Mouse (Mus musculus): ENCODE data around the gene Gpr21. TPM values are rescaled to one million over a fixed set of nuclear protein-coding genes. Genes with fewer than 3 reads are reported as not detected.
A peak's percentile ranks its signal among the peaks of the same experiment; 100 is the strongest.

The Gpr21 gene
- polyA plus RNA-seq, 1 experiment from 2014 or later, result 16.6 TPM

DNA sequence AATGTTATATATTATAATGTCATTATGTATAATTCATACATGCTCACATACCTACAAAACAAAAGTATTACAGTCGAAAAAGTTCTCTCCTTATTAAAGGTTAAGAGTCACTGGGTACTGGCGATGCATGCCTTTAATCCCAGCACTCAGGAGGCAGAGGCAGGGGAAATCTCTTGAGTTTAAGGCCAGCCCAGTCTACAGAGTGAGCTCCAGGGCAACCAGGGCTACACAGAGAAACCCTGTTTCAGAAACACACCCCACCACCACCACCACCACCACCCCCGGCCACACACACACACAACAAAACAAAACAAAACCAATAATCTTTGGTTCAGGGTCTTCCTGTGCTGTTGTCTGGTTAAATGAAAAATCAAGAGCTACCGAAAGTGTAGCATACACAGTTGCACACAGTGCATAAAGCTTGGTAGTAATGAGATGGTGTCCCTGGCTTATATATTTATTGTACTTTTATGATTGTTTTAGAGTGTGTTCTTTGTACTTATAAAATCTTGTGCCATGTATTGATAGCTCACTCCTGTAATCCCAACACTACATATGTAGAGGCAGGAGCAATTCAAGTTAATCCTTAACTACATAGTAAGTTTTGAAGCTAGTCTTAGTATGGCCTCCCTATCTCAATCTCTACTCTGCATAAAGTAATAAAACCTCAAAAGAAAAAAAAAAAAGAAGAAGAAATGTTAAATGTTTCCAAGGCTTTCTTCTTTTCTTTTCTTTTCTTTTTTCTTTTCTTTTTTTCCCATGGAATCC lies 4.8 kb upstream of the Gpr21 start:
- H3K4me3 ChIP-seq (ENCODE audit: low read depth, low read length), result no peak overlapping the region
- 94% methylated on average over 4 of the region's 4 CpGs for WGBS
- peaks cover 5% of the 10 kb centered on the region; the same call in 1 of the 2 replicates for H3K4me1 ChIP-seq (ENCODE audit: control insufficient read depth, insufficient read depth, low read length)
- 0 out of 2 replicates have a peak, but pooled peaks cover 2% of the 10 kb centered on the region for H3K36me3 ChIP-seq (ENCODE audit: control insufficient read depth, insufficient read depth, low read length)
- no peak overlapping the region for H3K9ac ChIP-seq (ENCODE audit: low read depth, low read length)
- H3K4me2 ChIP-seq (ENCODE audit: low read length), result no peak overlapping the region
- no peaks in the 10 kb centered on the region for H3K27me3 ChIP-seq (ENCODE audit: control insufficient read depth, insufficient read depth, low read depth, low read length)
- ATAC-seq, result no peak
- no peaks in the 10 kb centered on the region for H3K9me3 ChIP-seq (replicated peaks; ENCODE audit: control insufficient read depth, low read length, poor library complexity, severe bottlenecking)
- H3K27ac ChIP-seq (ENCODE audit: low read length), result no peak overlapping the region

DNA sequence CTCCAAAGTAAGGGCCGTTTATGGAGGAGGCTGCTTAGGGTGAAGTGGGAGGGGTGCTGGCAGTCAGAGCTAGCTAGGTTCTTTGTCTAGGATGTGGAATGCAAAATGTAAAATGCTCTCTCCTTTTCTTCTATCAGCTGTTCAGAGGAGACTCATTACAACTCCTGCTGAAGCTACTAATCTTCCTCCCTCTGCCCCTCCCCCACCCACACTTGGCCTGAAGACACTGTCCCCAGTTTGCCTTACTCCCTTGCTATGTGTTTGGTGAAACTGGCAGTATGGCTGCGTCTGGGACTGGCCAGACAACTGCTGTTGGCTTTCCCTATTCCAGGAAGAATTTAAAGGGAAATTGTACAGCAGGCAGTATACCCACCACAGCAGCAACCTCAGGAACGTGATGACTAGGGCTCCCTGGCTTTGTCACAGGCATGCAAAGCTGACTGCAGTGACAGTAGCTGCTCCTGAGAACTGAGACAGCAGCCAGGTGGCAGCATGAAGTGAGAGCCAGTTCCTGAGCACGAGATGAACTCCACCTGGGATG lies 860 bp downstream of the Gpr21 start:
- WGBS, result 9% methylated on average over 4 of the region's 4 CpGs
- Histone ChIP-seq H3K4me3 (ENCODE audit: low read depth, low read length) (peak overlapping the region; percentile 38), H3K9ac (ENCODE audit: low read depth, low read length) (peak overlapping the region; percentile 54), H3K9me3 (replicated peaks; ENCODE audit: control insufficient read depth, low read length, poor library complexity, severe bottlenecking) (no peaks in the 10 kb centered on the region), H3K36me3 (ENCODE audit: control insufficient read depth, insufficient read depth, low read length) (0 out of 2 replicates have a peak, but pooled peaks cover under 1% of the 10 kb centered on the region), H3K27ac (ENCODE audit: low read length) (peak overlapping the region; percentile 91), H3K4me2 (ENCODE audit: low read length) (peak overlapping the region; percentile 80), H3K27me3 (ENCODE audit: control insufficient read depth, insufficient read depth, low read depth, low read length) (no peaks in the 10 kb centered on the region), H3K4me1 (ENCODE audit: control insufficient read depth, insufficient read depth, low read length) (peaks cover 33% of the 10 kb centered on the region)
- peak; percentile 79 for ATAC-seq

DNA sequence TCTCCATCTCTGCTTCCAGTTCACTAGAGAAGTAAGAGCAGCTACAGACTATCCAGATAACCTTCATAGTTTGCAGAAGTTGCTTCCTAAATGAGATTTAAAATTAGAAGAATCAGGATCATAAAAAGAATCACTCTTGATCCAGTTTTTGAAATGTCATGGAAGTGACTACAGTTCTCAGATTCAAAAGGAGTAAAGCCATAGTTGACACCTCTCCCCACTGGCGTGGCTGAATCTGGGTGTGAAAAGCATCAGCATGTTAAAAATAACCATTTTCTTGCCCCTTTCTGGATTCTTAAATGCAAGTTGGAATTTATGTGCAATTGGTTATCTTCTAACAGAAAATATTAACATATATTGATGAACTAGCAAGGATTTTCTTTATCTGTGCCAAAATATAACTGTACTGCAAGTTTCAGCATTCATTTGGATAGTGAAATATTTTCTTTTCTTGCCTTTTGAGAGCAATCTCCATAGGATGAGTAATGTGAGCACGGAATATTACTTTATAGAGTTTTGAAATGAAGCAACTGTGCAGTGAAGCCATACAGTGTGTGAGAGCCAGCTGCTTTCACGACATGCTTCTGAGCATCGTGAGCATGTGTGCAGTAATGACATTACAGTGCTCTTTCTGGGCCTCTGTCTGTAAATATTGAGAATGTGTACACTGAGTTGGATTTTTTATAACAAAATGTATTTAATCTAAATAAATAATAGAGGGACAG lies 2.6 kb downstream of the Gpr21 start:
- 66% methylated on average over 4 of the region's 4 CpGs for WGBS
- Histone ChIP-seq H3K27ac (ENCODE audit: low read length) (peak overlapping the region; percentile 91; the same call in 1 of the 2 replicates), H3K4me1 (ENCODE audit: control insufficient read depth, insufficient read depth, low read length) (peaks cover 39% of the 10 kb centered on the region), H3K4me3 (ENCODE audit: low read depth, low read length) (peak overlapping the region; percentile 38), H3K9me3 (replicated peaks; ENCODE audit: control insufficient read depth, low read length, poor library complexity, severe bottlenecking) (no peaks in the 10 kb centered on the region), H3K9ac (ENCODE audit: low read depth, low read length) (peak overlapping the region; percentile 54), H3K4me2 (ENCODE audit: low read length) (peak overlapping the region; percentile 80), H3K36me3 (ENCODE audit: control insufficient read depth, insufficient read depth, low read length) (no peaks in the 10 kb centered on the region; the same call in 1 of the 2 replicates), H3K27me3 (ENCODE audit: control insufficient read depth, insufficient read depth, low read depth, low read length) (no peaks in the 10 kb centered on the region)
- no peak for ATAC-seq

DNA sequence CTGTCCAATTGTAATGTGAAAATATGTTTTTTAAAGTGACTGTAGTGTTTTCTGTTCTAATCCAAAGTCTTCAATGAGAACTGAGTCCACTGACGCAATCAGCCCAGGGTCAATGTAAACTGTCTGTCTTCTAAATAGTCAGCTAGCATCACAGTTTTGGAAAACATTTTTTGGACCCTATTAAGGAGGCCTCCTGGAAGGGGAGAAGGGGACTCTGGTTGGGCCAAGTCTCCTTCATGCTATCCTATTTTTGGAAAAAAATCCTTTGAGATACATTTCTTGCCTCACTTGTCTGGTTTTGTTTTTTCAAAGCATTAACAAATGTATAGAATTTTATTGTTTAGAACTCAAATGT lies 3.1 kb downstream of the Gpr21 start:
- Histone ChIP-seq H3K4me3 (ENCODE audit: low read depth, low read length) (peak overlapping the region; percentile 14; the same call in 1 of the 2 replicates), H3K27ac (ENCODE audit: low read length) (no peak overlapping the region), H3K4me2 (ENCODE audit: low read length) (peak overlapping the region; percentile 80), H3K4me1 (ENCODE audit: control insufficient read depth, insufficient read depth, low read length) (peaks cover 39% of the 10 kb centered on the region), H3K36me3 (ENCODE audit: control insufficient read depth, insufficient read depth, low read length) (no peaks in the 10 kb centered on the region; the same call in 1 of the 2 replicates), H3K9ac (ENCODE audit: low read depth, low read length) (no peak overlapping the region), H3K9me3 (replicated peaks; ENCODE audit: control insufficient read depth, low read length, poor library complexity, severe bottlenecking) (no peaks in the 10 kb centered on the region), H3K27me3 (ENCODE audit: control insufficient read depth, insufficient read depth, low read depth, low read length) (no peaks in the 10 kb centered on the region)
- no peak for ATAC-seq
- 87% methylated on average over 1 of the region's 1 CpGs for WGBS

DNA sequence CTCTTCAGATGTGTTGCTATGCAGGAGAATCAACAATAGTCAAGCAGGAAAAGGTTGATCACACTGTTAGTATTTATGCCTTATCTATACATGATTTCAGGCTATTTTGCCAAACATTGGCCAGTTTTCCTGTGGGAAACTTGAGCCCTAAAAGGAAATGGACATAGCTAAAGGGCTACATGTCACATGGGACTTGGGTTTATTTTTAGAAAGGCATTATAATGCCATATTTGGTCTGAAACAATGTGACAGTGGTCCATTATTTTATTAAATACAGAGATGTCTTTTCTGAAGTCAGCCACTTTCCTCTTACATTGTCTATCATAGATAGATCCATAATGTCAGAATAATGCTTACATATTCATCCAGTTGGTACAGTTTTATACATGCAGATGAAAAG lies 11.5 kb downstream of the Gpr21 start:
- no peaks in the 10 kb centered on the region; the same call in 1 of the 2 replicates for H3K36me3 ChIP-seq (ENCODE audit: control insufficient read depth, insufficient read depth, low read length)
- no peak for ATAC-seq
- no peak overlapping the region for H3K27ac ChIP-seq (ENCODE audit: low read length)
- no peaks in the 10 kb centered on the region for H3K9me3 ChIP-seq (replicated peaks; ENCODE audit: control insufficient read depth, low read length, poor library complexity, severe bottlenecking)
- no peak overlapping the region for H3K4me3 ChIP-seq (ENCODE audit: low read depth, low read length)
- no peak overlapping the region for H3K4me2 ChIP-seq (ENCODE audit: low read length)
- peaks cover 5% of the 10 kb centered on the region; the same call in 1 of the 2 replicates for H3K4me1 ChIP-seq (ENCODE audit: control insufficient read depth, insufficient read depth, low read length)
- H3K27me3 ChIP-seq (ENCODE audit: control insufficient read depth, insufficient read depth, low read depth, low read length), result no peaks in the 10 kb centered on the region
- H3K9ac ChIP-seq (ENCODE audit: low read depth, low read length), result no peak overlapping the region

DNA sequence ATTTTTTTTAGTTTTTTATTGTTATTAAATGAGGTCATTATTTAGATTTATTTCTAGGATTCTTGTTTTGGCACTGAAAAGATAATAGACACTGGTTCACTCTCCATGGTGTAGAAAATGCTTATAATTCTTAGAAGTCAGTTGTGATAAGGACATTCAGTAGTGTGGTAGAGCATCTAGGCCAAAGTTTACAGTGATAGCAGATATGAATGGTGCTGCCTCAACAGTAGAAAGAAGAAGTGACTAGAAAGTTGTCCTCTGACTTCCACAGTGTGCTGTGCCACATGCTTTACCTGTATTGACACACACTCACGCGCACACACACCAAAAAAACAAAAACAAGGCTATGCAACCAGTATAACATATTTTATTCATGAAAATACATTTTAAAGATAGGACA lies 13.3 kb downstream of the Gpr21 start:
- H3K27me3 ChIP-seq (ENCODE audit: control insufficient read depth, insufficient read depth, low read depth, low read length), result no peaks in the 10 kb centered on the region
- ATAC-seq, result no peak
- no peak overlapping the region for H3K9ac ChIP-seq (ENCODE audit: low read depth, low read length)
- 97% methylated on average over 2 of the region's 2 CpGs for WGBS
- no peaks in the 10 kb centered on the region for H3K9me3 ChIP-seq (replicated peaks; ENCODE audit: control insufficient read depth, low read length, poor library complexity, severe bottlenecking)
- H3K4me3 ChIP-seq (ENCODE audit: low read depth, low read length), result no peak overlapping the region
- H3K36me3 ChIP-seq (ENCODE audit: control insufficient read depth, insufficient read depth, low read length), result 0 out of 2 replicates have a peak, but pooled peaks cover 4% of the 10 kb centered on the region
- H3K27ac ChIP-seq (ENCODE audit: low read length), result no peak overlapping the region
- no peaks in the 10 kb centered on the region for H3K4me1 ChIP-seq (ENCODE audit: control insufficient read depth, insufficient read depth, low read length)
- no peak overlapping the region for H3K4me2 ChIP-seq (ENCODE audit: low read length)

DNA sequence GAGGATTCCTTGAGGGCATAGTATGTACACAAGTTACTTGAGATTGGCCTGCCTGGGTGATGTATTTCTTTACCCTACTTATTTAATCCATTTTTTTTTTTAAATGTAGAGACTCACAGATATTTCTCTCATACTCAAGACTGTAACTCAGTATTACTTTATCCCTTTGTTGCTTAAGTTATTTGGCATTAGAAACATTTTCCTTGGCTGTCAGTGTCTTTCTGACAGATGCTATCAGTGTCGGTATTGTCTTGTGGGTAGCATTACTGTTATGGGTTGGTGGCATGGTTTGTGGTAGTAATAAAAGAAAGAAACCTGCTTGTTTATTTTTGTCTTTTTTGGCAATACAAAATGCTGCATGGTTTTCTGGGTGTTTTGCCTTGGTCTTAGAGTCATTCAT lies 14.6 kb downstream of the Gpr21 start:
- Histone ChIP-seq H3K36me3 (ENCODE audit: control insufficient read depth, insufficient read depth, low read length) (0 out of 2 replicates have a peak, but pooled peaks cover 6% of the 10 kb centered on the region), H3K27ac (ENCODE audit: low read length) (no peak overlapping the region), H3K4me2 (ENCODE audit: low read length) (no peak overlapping the region), H3K4me1 (ENCODE audit: control insufficient read depth, insufficient read depth, low read length) (no peaks in the 10 kb centered on the region), H3K4me3 (ENCODE audit: low read depth, low read length) (no peak overlapping the region), H3K9ac (ENCODE audit: low read depth, low read length) (no peak overlapping the region), H3K9me3 (replicated peaks; ENCODE audit: control insufficient read depth, low read length, poor library complexity, severe bottlenecking) (no peaks in the 10 kb centered on the region), H3K27me3 (ENCODE audit: control insufficient read depth, insufficient read depth, low read depth, low read length) (no peaks in the 10 kb centered on the region)
- ATAC-seq, result no peak
- 97% methylated on average over 1 of the region's 1 CpGs for WGBS

DNA sequence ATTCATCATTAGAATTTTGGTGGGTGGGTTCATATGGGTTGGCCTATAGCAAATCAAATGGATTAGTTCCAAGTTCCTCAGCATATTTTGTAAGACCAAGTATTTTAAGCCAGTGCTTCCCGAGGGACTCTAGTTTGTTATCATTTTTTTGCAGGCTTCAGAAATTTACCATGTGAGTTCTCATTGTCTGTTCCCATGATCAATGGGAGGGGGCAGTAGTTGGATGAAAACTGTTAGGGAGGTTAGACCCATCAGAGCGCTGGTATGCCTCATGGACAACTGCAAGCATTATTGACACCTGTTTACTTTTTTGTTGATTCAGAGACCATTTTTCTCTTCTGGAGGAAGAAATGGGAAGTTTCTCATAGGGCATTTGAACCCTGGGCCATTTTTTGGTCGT lies 15.5 kb downstream of the Gpr21 start:
- no peak for ATAC-seq
- Histone ChIP-seq H3K9ac (ENCODE audit: low read depth, low read length) (no peak overlapping the region), H3K4me3 (ENCODE audit: low read depth, low read length) (no peak overlapping the region), H3K27ac (ENCODE audit: low read length) (no peak overlapping the region), H3K9me3 (replicated peaks; ENCODE audit: control insufficient read depth, low read length, poor library complexity, severe bottlenecking) (no peaks in the 10 kb centered on the region), H3K27me3 (ENCODE audit: control insufficient read depth, insufficient read depth, low read depth, low read length) (no peaks in the 10 kb centered on the region), H3K36me3 (ENCODE audit: control insufficient read depth, insufficient read depth, low read length) (peaks cover 7% of the 10 kb centered on the region; the same call in 1 of the 2 replicates), H3K4me2 (ENCODE audit: low read length) (no peak overlapping the region), H3K4me1 (ENCODE audit: control insufficient read depth, insufficient read depth, low read length) (no peaks in the 10 kb centered on the region)
- WGBS, result 80% methylated on average over 3 of the region's 3 CpGs

Data from midbrain, embryonic 16.5 days (tissue).